Mouse (Mus musculus) left cerebral cortex, adult 9 months (tissue): ENCODE results near the gene Parm1.
A peak's percentile ranks its signal among the peaks of the same experiment; 100 is the strongest.

Experiments
- DNase-seq, 2 experiments: peaks; one replicate each; pipeline ENCODE4 v3.0.0; 2022; ENCODE audit warnings: low spot score in 2 of 2

Parm1 gene

DNA sequence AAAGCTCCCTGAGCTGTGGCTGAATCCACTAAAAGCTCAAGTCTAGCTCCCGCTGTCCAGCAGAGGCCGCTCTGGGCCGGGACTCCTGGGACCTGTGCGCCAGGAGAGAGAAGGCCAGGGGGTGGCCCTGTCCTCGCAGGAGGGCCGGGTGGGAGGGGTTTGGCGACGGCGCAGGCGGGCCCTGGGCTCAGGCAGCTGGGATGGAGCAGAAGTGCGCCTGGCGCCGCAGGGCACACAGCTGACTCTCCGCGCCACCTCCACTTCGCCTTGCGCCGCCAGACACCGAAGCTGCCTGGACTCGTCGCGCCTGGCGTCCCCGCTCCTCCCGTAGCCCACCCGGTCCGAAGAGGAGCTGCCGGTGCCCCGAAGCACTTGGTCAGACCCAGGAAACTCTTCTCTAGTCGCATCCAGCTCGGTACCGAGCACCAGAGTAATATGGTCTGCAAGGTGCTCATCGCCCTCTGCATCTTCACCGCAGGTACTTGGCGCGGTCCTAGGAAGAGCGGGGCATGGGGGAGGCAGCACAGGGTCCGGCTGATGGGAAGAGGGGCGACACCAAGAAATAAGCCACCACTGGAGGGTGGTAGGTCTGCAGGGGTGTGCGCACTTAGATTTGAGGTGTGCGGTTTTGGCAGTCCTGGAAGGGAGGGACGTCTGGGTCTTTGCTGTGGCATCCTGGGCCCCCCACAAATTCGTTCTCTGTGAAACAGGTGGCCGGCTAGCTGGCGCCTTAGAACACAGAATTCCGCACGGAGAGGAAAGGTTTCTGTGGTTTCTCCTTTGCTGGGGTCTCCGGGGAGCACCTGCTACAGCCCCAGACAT, at the start of gene Parm1:
Gene Parm1 (plus strand): TSS at position 136 of the 822 bp plus-strand sequence.
- DNase-seq: peak; percentile 33 to 78

DNA sequence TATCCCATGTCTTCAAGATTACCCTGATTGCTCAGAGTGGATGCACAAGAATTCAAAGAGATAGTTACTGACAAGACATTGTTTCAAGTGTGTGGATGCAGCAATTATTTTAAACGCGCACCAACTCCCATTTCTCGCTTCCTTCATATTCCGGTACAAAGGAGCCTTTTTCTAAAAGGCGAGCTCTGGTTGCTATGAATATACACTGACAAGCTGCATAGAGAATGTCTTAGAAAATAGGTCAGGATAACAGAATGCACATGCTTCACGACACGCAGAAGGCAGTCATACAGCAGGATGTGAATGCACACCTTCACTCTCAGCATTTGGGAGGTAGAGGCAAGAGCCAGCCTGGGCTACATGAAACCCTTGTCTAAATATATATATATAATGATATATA, 42.2 kb upstream of the Parm1 start:
- DNase-seq: peak in 1 of 2 experiments; percentile 9

- DNase-seq: no peak
Measured at GRCm38 (mm10) chr5:91476863-91477262, 40.6 kb upstream of the Parm1 start.

GRCm38 (mm10) chr5:91478673-91479072, 38.7 kb upstream of the Parm1 start:
- no peak for DNase-seq

GRCm38 (mm10) chr5:91480129-91480528, 37.3 kb upstream of the Parm1 start:
- no peak for DNase-seq

- no peak for DNase-seq
Measured at GRCm38 (mm10) chr5:91484324-91484723, 33.1 kb upstream of the Parm1 start.

DNA sequence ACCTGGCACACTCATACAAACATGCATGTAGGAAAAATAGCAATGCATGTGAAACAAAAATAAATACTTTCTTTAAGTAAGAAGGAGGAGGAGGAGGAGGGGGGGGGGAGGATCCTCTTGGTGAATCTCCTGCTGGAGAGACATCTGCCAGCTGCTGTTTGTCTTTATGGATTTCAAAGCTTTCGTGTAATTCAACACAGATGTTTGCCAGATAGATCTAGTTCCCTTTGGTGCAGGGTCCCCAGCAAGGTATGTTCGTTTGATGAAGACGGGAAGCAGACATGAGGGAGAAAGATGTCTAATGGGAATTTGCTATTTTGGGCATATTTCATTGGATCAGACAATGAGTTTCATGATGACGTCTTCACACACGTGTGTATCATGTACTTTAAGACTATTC, 23.0 kb upstream of the Parm1 start:
- DNase-seq: no peak

DNA sequence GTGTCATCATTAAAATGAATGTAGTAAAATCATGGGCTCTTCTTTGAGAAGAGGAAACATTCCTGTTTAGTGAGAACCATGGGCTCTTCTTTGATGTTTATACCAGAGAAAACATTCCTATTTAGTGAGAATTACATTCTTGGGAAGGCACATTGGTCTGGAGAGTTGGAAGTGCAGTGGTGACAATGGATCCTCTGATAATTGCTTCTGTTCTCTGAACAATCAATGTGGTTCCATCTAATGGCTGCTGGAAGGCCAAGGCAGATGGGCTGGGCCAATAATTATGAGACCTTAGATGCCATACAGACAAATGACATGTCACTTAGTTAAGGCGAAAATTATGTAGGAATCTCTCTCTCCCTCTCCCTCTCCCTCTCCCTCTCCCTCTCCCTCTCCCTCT, 16.1 kb upstream of the Parm1 start:
- DNase-seq: no peak

DNA sequence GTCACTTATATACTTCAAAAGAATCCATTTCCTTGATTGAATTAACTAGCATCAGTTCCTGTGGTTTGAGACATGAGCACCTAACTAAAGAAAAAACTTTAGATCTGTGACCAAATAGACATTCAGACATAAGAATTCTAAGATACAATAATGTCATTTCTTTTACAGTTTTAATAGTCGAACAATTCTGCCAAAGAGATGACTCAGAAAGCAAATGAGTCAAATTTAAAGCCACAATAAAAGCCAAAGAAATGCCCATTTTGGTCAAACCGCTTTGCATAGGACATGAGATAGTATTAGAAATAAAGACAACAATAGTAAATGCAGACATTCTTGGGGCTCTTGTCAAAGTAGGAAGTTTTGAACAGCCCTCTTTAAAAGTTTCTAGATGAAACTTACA, 15.0 kb upstream of the Parm1 start:
- no peak for DNase-seq

DNA sequence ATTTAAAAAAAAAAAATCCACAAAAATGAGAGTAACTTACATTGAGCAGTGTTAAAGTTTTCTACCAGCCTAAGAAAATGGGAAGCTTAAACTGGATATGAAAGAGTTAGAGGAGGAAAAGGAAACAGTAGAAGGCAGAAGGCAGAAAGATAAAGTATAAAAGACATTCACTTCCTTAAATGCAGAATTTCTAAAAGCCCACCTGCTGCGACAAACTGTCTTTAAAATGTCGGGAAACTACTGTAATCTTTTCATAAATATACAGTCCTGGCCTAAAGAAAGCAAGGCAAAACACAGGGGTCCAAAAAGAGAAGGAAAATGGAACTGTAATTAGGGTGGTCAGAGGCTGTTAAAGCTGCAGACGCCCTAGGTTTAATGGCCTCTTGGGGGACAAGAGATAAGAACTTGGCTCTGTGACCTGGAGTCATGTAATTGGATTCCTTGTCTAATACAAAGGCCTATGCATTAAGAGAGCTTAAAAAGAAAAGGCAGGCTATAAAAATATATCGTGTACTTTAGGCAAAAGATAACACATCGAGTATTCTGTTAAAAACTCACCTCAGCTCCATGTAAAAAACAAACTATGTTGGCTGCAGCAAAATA, 13.0 kb upstream of the Parm1 start:
- no peak for DNase-seq

DNA sequence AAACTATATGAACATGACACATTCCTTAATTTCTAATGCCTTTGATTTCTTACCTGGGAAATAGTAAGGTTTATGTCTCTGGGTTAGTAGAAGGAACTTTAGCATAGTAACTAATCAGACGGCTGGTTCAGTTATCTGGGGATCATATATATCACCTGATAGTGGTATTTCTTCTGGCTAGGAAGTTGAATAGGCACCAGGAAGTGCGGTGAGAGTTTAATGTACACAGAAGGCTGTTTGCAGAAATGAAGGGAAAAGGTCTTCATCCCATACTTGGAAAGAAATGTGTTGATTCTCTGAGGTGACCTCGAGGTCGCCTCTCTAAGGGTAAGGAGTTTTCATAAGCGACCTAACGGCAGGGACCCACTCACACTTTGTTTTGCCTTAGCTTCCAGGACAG, 338 bp upstream of the Parm1 start:
- DNase-seq: no peak

DNA sequence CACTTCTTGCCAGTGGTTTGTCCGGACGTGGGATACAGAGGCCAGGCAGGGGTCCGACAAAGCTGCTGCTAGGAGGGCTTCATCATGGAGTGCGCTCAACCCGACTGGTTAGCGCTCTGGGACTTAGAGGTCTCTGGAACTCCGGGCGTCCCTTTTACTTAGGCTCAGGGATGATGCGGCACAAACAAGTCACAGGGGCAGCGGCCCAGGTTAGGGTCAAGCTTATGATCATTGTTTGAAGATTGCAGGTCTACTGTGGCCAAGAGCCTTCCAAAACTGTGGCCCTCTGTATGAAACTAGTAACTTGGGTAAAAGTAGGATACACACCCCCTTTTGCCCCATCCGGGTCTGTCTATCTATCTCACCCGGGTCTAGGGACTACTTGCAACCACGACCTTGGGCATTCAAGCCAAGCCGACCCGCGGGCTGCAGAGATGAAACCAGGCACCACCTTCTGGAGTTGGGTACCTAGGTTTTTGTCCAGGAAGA, 931 bp downstream of the Parm1 start:
- DNase-seq: no peak

DNA sequence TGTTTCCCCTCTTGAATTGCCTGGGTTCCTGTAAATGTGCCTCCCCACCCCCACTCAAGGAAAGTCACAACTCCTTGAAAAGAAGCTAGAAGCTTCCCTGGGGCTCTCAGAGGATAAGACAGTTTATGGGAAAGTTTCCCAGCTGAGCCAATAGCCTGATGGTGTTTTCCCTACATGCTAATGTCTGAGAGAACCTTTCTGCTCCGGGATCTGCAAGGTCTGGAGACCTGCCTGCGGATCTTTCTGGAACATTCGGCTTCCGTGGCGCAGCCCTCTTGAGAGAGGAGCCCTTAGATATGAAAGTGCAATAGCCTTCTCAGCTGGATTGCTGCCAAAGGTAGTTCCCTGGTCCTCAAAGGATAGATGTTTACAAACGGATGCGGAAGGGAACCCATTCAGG, 1.5 kb downstream of the Parm1 start:
- DNase-seq: no peak

DNA sequence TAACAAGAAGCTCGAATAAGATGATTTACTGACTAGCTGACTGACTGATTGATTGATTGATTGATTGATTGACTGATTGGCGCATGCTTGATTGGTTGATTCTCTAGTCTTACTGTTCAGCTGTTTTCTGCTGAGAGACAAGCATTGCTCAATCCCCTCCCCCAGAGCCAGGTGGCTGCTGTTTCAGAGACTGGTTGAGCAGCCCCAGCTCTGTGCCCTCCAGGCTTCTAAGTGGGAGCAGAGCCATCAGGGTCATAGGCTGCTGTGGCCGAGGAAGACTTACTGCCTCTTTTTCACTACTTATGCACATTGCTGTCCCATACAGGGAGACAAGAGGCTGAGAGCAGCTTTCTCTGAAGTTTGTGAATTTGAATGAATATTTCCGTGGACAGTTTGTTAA, 2.1 kb downstream of the Parm1 start:
- DNase-seq: no peak

DNA sequence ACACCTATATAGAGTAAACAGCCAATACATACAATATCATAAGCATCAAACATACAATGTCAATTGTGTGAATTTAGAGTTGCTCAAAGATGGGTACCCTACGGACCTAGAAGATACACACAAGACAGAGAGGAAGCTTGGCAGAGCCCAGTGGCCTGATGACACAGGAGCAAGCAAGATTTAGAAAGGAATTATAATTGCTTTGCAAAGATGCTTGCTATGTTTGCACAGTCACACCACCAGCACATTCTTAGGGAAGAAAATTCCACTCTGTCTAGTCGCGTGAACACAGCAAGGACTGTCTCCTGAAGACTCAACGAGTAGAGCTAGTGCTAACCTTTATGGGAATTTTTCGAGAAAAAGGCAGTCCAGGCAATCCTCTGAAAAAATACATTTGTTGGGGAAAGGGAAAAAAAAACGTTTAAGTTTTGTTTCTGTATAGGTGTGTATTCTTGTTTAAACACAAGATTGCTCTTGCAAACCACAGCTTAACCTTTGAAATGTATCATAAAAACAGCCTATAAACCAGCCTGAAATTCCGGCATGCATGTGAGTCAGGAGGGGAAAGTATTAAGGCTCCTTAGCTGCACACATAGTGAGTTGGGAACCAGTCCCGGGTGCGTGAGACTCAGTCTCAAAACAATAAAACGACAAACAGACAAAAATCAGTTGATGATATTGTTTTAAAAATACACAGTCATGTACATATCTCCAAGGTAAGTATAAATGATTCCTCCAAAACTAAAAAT, 15.5 kb downstream of the Parm1 start:
- DNase-seq: no peak

- DNase-seq: no peak
Measured at GRCm38 (mm10) chr5:91559071-91559610, 41.7 kb downstream of the Parm1 start.

DNA sequence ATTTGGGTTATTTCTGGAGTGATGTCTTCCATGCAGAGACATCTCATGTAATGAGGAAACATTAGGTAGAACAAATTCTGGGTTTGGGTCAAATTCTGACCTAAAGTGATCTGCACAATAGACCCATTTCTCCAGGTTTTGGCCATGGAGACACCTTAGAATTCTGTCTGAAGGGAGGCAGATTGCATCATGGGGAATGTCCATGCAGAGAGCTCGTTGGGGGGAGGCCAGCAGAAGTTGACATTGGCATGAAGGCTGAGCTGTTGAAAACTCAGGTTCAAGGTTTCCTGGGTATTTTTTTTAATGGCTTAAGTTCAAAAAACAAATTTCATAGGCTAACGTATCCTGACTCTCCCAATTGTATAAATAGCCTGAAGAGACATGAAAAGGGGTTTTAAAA, 42.3 kb downstream of the Parm1 start:
- no peak for DNase-seq

DNA sequence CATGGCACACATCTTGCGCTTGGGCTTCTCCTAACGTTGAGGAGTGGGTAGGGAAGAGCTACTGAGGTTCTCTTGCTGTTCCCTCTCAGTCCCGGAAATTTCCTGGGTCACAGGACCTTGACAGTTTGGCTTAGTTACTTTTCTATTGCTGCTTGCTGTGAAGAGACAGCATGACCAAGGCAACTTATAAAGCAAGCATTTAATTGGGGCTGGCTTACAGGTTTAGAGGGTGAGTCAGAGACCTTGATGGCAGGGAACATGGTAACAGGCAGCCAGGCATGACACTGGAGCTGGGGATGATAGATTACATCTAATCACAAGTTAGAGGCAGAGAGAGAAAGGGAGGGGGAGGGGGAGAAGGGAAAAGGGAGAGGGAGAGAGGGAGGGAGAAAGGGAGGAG, 44.0 kb downstream of the Parm1 start:
- no peak for DNase-seq

GRCm38 (mm10) chr5:91562486-91562885, 45.1 kb downstream of the Parm1 start:
- no peak for DNase-seq

GRCm38 (mm10) chr5:91564054-91564453, 46.6 kb downstream of the Parm1 start:
- DNase-seq: no peak

DNA sequence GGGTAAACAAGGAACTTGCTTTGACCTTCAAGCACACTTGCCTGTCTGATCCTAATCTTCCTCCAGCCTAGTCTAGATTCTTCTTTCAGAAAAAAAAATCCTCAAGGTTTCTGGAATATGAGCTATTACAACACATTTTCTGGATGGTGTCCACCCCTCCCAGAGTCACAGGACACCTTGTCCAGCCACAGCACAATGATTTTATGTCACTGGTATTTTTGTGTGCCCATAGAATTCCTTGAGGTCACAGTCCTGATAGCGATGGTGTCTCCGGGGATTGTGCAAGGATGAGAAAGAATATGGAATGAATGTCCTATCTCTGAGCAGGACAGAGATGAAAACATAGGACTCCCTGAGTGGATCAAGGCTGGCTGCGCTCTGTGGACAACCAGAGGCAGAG, 48.0 kb downstream of the Parm1 start:
- no peak for DNase-seq

DNA sequence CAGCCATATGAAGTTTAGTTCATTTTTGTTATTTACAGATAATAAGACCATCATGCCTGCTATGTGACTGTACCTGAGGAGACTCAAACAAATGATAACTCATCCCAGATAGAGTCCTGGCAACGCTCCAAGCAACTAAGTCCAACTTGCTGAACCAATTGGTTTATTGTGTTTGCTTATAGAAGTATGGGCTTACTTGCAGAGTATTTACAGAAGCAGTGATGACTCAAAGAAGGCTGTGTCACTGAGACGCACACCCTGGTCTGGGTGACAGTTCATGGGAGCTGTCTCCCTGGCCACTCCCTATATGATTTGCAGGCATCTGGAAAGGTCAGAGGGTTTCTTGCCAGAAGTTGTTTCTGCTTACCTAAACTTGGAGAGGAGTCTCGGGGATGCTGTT, 49.2 kb downstream of the Parm1 start:
- DNase-seq: no peak
